Mouse (Mus musculus): ENCODE data around the gene Smagp. TPM values are rescaled to one million over a fixed set of nuclear protein-coding genes. Genes with fewer than 3 reads are reported as not detected.
"Not testable (repeated sequence)": the region's sequence is repeated elsewhere in the genome, so short reads cannot be mapped to it uniquely, and the experiment has no call there.

The Smagp gene
- polyA plus RNA-seq, 1 experiment from 2014 or later, result 47.9 TPM

DNA sequence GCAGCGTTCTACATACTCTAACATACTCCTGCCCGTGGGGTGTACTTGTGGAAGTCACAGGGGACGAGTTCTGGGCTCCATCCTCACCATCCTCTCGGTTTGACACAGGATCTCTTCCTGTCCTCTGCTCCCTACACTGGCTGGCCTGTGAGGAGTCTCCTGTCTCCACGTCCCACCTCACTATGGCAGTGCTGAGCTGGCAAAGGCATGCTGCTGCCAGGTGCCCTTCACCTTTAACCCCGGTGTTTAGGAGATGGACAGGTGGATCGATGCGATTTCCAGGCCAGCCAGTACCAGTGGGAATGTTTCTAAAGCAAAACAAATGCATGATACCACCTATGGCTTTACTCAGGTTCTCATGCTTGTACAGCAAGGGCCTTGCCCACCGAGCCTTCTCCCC lies 13.0 kb downstream of the Smagp start:
- peaks cover 12% of the 10 kb centered on the region for H3K36me3 ChIP-seq (ENCODE audit: control insufficient read depth, insufficient read depth, low read length)
- H3K27me3 ChIP-seq (replicated peaks; ENCODE audit: control insufficient read depth, insufficient read depth, low read length), result no peaks in the 10 kb centered on the region
- H3K4me3 ChIP-seq (ENCODE audit: low read length), result no peak overlapping the region
- no peak overlapping the region for H3K4me2 ChIP-seq (ENCODE audit: low read depth, low read length)
- no peak for ATAC-seq
- H3K4me1 ChIP-seq (ENCODE audit: control insufficient read depth, insufficient read depth, low read length), result peaks cover 11% of the 10 kb centered on the region
- H3K9me3 ChIP-seq (ENCODE audit: control insufficient read depth, low read length), result no peaks in the 10 kb centered on the region
- 88% methylated on average over 9 of the region's 9 CpGs for WGBS
- H3K9ac ChIP-seq (ENCODE audit: low read depth, low read length), result no peak overlapping the region
- H3K27ac ChIP-seq (ENCODE audit: low read length), result no peak overlapping the region

DNA sequence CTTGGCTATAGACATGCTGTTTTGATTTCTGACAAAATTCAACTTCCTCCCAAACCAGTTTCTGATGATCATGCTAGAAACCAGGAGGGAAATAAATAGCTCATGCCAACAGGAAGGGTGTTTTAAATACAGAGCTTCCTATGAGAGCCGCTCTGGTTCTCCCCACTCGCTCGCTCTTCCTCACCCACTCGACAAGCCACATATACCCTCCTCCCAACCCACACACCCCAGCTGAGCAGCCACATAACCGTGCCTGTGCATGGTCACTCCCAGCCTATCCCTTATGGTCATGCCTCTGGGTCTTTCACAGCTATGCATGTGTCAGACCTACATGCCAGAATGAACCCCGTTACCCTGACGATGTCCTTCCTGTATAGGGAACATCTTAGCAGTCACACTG lies 14.6 kb downstream of the Smagp start:
- Histone ChIP-seq H3K4me3 (ENCODE audit: low read length) (no peak overlapping the region), H3K9ac (ENCODE audit: low read depth, low read length) (no peak overlapping the region), H3K9me3 (ENCODE audit: control insufficient read depth, low read length) (no peaks in the 10 kb centered on the region), H3K4me1 (ENCODE audit: control insufficient read depth, insufficient read depth, low read length) (peaks cover 2% of the 10 kb centered on the region; the same call in 1 of the 2 replicates), H3K27me3 (replicated peaks; ENCODE audit: control insufficient read depth, insufficient read depth, low read length) (no peaks in the 10 kb centered on the region), H3K4me2 (ENCODE audit: low read depth, low read length) (no peak overlapping the region), H3K36me3 (ENCODE audit: control insufficient read depth, insufficient read depth, low read length) (peaks cover 21% of the 10 kb centered on the region), H3K27ac (ENCODE audit: low read length) (peak overlapping the region; percentile 23; the same call in 1 of the 2 replicates)
- ATAC-seq, result no peak
- WGBS, result 90% methylated on average over 7 of the region's 7 CpGs

DNA sequence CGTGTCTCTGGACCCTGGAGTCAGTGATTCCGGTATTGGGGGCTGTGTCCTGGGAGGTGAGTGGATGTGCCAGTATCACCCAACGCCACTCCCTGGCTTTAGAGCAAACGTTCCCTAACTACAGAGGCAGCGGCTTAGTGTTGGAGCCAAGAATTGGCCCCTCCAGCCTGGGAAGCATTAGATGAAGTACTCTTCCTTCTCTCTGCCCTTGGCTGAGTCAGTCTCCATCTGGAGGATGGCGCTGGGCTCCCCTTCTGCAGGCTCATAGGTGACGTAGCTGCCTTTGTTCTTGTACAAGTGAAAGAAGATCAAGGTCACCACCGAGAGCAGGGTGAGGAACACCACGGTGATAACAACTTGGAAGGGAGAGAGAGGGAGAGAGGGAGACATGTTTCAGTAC lies 15.1 kb downstream of the Smagp start:
- Histone ChIP-seq H3K27ac (ENCODE audit: low read length) (0 out of 2 replicates have a peak overlapping the region, but pooled peaks have one; percentile 23), H3K36me3 (ENCODE audit: control insufficient read depth, insufficient read depth, low read length) (peaks cover 21% of the 10 kb centered on the region)
- H3K4me2 ChIP-seq (ENCODE audit: low read depth, low read length); H3K4me3 ChIP-seq (ENCODE audit: low read length); H3K27me3 ChIP-seq (replicated peaks; ENCODE audit: control insufficient read depth, insufficient read depth, low read length); H3K9ac ChIP-seq (ENCODE audit: low read depth, low read length); ATAC-seq; H3K9me3 ChIP-seq (ENCODE audit: control insufficient read depth, low read length); H3K4me1 ChIP-seq (ENCODE audit: control insufficient read depth, insufficient read depth, low read length): not testable (repeated sequence)
- 60% methylated on average over 9 of the region's 9 CpGs for WGBS

DNA sequence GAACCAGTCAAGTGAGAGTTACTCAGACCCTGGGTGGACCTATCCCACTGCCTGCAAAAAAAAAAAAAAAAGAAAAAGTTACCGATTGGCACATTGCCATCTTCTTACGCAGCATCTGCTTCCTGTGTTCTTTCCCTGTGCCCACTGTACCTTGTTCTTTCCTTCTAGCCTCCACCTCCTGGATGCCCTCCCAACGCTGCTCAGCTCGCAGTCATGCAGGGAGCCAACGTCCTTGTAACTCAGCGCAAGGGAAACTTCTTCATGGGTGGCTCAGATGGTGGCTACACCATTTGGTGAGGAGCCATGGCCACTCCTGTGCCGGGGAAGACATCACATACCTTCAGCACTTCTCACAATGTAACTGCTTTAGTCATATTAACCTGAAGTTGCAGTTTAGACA lies 17.5 kb downstream of the Smagp start:
- Histone ChIP-seq H3K9ac (ENCODE audit: low read depth, low read length) (no peak overlapping the region), H3K27me3 (replicated peaks; ENCODE audit: control insufficient read depth, insufficient read depth, low read length) (no peaks in the 10 kb centered on the region), H3K27ac (ENCODE audit: low read length) (no peak overlapping the region), H3K4me2 (ENCODE audit: low read depth, low read length) (no peak overlapping the region), H3K4me3 (ENCODE audit: low read length) (no peak overlapping the region), H3K4me1 (ENCODE audit: control insufficient read depth, insufficient read depth, low read length) (peaks cover 12% of the 10 kb centered on the region), H3K36me3 (ENCODE audit: control insufficient read depth, insufficient read depth, low read length) (peaks cover 21% of the 10 kb centered on the region), H3K9me3 (ENCODE audit: control insufficient read depth, low read length) (no peaks in the 10 kb centered on the region)
- 77% methylated on average over 7 of the region's 7 CpGs for WGBS
- ATAC-seq, result no peak

DNA sequence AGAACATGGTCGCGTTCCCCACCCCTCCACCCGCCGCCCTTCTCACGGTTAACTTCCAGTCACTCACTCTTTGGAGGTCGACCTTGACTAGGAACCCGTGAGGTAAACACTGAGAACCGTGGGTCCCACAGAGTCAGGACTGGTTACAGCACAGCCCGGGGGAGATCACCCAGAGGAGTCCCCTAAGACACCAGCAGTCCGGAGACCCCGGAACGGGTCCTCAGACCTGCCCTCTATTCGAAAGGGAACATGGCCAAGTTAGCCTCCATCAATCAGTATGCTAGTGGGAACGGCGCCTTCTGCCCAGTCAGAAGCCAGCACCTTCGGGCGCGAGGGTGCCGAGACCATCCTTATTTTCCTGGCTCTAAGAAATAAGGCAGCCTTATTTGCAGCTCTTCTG lies 20.5 kb downstream of the Smagp start:
- Histone ChIP-seq H3K27me3 (replicated peaks; ENCODE audit: control insufficient read depth, insufficient read depth, low read length) (no peaks in the 10 kb centered on the region), H3K4me1 (ENCODE audit: control insufficient read depth, insufficient read depth, low read length) (peaks cover 19% of the 10 kb centered on the region), H3K9me3 (ENCODE audit: control insufficient read depth, low read length) (no peaks in the 10 kb centered on the region), H3K4me3 (ENCODE audit: low read length) (peak overlapping the region; percentile 94), H3K27ac (ENCODE audit: low read length) (peak overlapping the region; percentile 99), H3K9ac (ENCODE audit: low read depth, low read length) (peak overlapping the region; percentile 98), H3K36me3 (ENCODE audit: control insufficient read depth, insufficient read depth, low read length) (peaks cover 21% of the 10 kb centered on the region), H3K4me2 (ENCODE audit: low read depth, low read length) (peak overlapping the region; percentile 87)
- peak; percentile 8 for ATAC-seq
- under 1% methylated on average over 19 of the region's 19 CpGs for WGBS

DNA sequence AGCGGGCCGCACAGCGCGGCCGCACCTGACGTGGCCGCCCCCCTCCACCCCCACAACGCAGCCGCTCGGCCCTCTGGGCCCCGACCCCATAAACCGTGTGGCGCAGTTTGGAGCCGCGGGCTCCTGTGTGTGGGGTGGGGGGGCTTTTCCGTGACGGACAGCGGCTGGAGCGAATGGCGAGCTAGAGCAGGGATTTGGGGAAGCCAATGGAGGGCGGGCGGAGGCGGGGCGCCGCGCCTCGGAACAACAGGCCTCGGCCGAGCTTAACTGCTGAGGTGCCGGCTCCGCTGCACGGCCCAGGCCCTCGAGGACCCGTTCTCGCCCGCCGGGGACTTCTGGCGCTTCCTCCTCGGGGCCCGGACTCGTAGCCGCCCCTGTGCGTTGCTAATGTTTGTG lies 20.9 kb downstream of the Smagp start:
- WGBS, result 1% methylated on average over 32 of the region's 43 CpGs

DNA sequence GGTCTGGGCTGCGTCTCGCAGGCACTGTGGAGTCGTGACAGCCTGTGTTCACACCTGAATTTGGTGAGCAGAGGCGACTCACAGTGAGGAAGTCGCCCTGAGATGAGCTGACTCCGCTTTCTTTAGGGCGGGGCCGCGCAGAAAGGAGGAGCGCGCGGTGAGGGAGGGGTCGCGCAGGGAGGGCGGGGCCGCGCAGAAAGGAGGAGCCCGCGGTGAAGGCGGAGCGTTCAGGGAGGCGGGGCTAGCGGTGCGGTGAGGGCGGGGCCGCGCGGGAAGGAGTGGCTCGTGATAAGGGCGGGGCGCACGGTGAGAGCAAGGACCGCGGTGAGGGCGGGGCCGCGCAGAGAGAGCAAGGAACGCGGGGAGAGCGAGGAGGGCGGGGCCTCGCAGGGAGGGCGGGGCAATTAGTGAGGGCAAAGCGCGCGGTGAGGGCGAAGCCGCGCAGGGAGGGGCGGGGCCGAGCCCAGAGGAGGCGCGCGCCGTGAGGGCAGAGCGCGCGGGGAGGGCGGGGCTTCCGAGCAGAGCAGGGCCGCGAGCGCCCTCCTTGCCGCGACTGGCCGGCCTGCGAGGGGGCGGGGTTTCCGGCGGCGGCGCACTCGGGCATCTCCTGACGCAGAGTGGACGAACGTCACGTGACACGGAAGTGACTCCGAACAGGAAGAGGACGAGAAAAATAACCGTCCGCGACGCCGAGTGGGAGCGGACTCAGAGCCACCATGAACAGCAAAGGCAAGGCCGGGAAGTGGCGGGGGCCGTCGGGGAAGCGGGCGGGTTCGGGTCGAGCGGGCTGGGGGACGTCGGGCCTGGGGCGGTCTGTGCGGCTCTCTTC lies 21.5 kb downstream of the Smagp start, which contains the start of gene Dazap2:
Gene Dazap2 (plus strand): TSS at position 354 of the 829 bp plus-strand sequence.
- Histone ChIP-seq H3K4me3 (ENCODE audit: low read length) (peak within 1 kb of the TSS; percentile 94), H3K4me1 (ENCODE audit: control insufficient read depth, insufficient read depth, low read length) (peaks cover 19% of the 10 kb centered on the region), H3K9ac (ENCODE audit: low read depth, low read length) (peak within 1 kb of the TSS; percentile 98), H3K4me2 (ENCODE audit: low read depth, low read length) (peak within 1 kb of the TSS; percentile 87), H3K9me3 (ENCODE audit: control insufficient read depth, low read length) (no peaks in the 10 kb centered on the region), H3K27ac (ENCODE audit: low read length) (peak within 1 kb of the TSS; percentile 99), H3K27me3 (replicated peaks; ENCODE audit: control insufficient read depth, insufficient read depth, low read length) (no peaks in the 10 kb centered on the region), H3K36me3 (ENCODE audit: control insufficient read depth, insufficient read depth, low read length) (peaks cover 15% of the 10 kb centered on the region)
- under 1% methylated on average over 92 of the region's 99 CpGs for whole genome bisulfite sequencing
- peak; percentile 90 for ATAC-seq

More for the DNA sequence above, 20.9 kb downstream of the Smagp start:
- Histone ChIP-seq H3K9ac (ENCODE audit: low read depth, low read length) (peak overlapping the region; percentile 98), H3K27ac (ENCODE audit: low read length) (peak overlapping the region; percentile 99), H3K4me2 (ENCODE audit: low read depth, low read length) (peak overlapping the region; percentile 87), H3K27me3 (replicated peaks; ENCODE audit: control insufficient read depth, insufficient read depth, low read length) (no peaks in the 10 kb centered on the region), H3K9me3 (ENCODE audit: control insufficient read depth, low read length) (no peaks in the 10 kb centered on the region), H3K36me3 (ENCODE audit: control insufficient read depth, insufficient read depth, low read length) (peaks cover 19% of the 10 kb centered on the region), H3K4me1 (ENCODE audit: control insufficient read depth, insufficient read depth, low read length) (peaks cover 19% of the 10 kb centered on the region), H3K4me3 (ENCODE audit: low read length) (peak overlapping the region; percentile 94)
- ATAC-seq, result peak; percentile 84

DNA sequence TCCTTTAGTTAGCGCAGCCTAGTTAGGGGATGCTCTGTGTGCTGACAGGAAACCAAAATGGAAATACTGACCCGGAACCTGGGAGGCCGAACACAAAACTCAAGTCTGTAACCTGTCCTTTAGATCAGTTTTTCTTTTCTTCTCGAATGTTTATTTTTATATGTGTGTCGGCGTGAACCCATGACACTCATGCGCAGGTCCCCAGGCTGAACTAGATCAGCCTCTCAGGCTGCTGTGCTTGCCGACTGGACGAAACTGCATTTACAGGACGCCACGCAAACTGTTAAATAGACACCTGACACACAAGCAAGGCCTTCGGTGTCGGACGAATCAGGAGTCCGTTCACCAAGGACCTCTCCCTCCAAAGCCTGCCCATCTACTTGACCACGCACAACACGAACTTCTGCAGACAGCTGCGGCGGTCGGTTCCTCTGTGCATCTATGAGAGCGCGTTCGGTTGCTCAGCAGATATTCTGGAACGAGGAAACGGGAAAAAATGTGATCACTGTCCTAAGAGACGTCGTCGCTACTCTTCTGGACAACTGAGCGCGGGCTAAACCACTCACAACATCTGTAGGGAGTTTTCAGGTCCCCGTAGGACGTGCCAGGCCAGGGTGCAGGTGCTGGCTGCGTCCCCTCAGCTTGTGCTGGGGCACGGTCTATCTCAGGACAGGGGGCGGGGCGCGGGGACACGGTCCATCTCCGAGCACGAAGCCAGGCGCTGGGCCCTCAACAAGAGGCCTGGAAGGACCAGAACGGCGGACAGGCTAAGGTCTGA lies 22.3 kb downstream of the Smagp start:
- Histone ChIP-seq H3K27ac (ENCODE audit: low read length) (peak overlapping the region; percentile 84), H3K9ac (ENCODE audit: low read depth, low read length) (peak overlapping the region; percentile 77), H3K36me3 (ENCODE audit: control insufficient read depth, insufficient read depth, low read length) (peaks cover 14% of the 10 kb centered on the region), H3K4me3 (ENCODE audit: low read length) (peak overlapping the region; percentile 94), H3K4me2 (ENCODE audit: low read depth, low read length) (peak overlapping the region; percentile 87), H3K9me3 (ENCODE audit: control insufficient read depth, low read length) (no peaks in the 10 kb centered on the region), H3K27me3 (replicated peaks; ENCODE audit: control insufficient read depth, insufficient read depth, low read length) (no peaks in the 10 kb centered on the region), H3K4me1 (ENCODE audit: control insufficient read depth, insufficient read depth, low read length) (peaks cover 19% of the 10 kb centered on the region)
- ATAC-seq, result peak; percentile 62
- 10% methylated on average over 43 of the region's 43 CpGs for WGBS

DNA sequence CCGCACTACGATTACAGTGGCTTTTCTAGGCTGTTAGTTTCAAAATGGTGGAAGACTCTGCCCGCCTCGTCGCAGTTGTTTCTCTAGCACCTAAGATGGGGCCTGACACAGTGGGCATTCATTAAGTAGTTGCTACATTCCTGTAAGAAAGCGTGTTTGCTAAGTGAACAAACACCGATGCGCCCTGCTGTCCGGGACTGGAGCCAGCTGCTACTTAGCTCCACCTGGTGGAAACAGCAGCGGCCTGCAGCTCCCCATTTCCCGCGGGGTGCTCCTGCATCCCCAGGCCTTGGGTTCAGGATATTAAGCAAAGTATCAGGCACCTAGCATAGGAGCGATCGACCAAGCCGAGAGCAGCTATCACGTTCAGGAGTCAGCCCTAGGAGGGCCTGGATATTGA lies 23.2 kb downstream of the Smagp start:
- ATAC-seq, result no peak
- Histone ChIP-seq H3K4me3 (ENCODE audit: low read length) (peak overlapping the region; percentile 24; the same call in 1 of the 2 replicates), H3K27me3 (replicated peaks; ENCODE audit: control insufficient read depth, insufficient read depth, low read length) (no peaks in the 10 kb centered on the region), H3K9me3 (ENCODE audit: control insufficient read depth, low read length) (no peaks in the 10 kb centered on the region), H3K4me2 (ENCODE audit: low read depth, low read length) (peak overlapping the region; percentile 56), H3K4me1 (ENCODE audit: control insufficient read depth, insufficient read depth, low read length) (peaks cover 19% of the 10 kb centered on the region), H3K9ac (ENCODE audit: low read depth, low read length) (peak overlapping the region; percentile 52), H3K27ac (ENCODE audit: low read length) (no peak overlapping the region), H3K36me3 (ENCODE audit: control insufficient read depth, insufficient read depth, low read length) (peaks cover 8% of the 10 kb centered on the region)
- 8% methylated on average over 16 of the region's 16 CpGs for WGBS

All from intestine, embryonic 16.5 days (tissue).